Mouse (Mus musculus) layer of hippocampus, postnatal 10 days (tissue): Measurements from ENCODE around the gene Cdh22. TPM values are rescaled to one million over a fixed set of nuclear protein-coding genes. Genes with fewer than 3 reads are reported as not detected.

ENCODE experiments used
- DNase-seq, 2 experiments: peaks; one replicate each; pipeline ENCODE4 v3.0.0; 2021; ENCODE audit warnings: low spot score in 2 of 2
- long read RNA-seq: library from polyadenylated mRNA; stranded (forward); transcript quantifications from one replicate; pipeline ENCODE4 v2.0.0, GENCODE M21; 2023
- total RNA-seq, 2 experiments: library from RNA; stranded (reverse); gene quantifications; 2 replicates each; pipeline ENCODE4 v1.2.3; 2021

Cdh22 gene
- 10 to 100 TPM; 13.5 to 15.8 TPM for total RNA-seq
- long read RNA-seq, transcript Cdh22-201 (12 exons, 3,702 nt), result major isoform, 7 of 13 reads
- long read RNA-seq, partial matches to known transcripts, result 2 of 13 reads
- long read RNA-seq, other reads (novel, unspliced or antisense), result 4 of 13 reads

- peak; percentile 79 to 80 for DNase-seq
Observed at GRCm38 (mm10) chr2:165234613-165235291, at the start of gene Cdh22. Gene Cdh22 (minus strand): TSS chr2:165234853.

- DNase-seq, result no peak
Observed at GRCm38 (mm10) chr2:165284377-165284776, 49.7 kb upstream of the Cdh22 start.

- DNase-seq, result no peak
Observed at GRCm38 (mm10) chr2:165283644-165284043, 49.0 kb upstream of the Cdh22 start.

GRCm38 (mm10) chr2:165281779-165282311 is 47.2 kb upstream of the Cdh22 start:
- no peak for DNase-seq

GRCm38 (mm10) chr2:165279351-165279750 is 44.7 kb upstream of the Cdh22 start:
- DNase-seq, result no peak

- no peak for DNase-seq
Observed at GRCm38 (mm10) chr2:165277188-165277740, 42.6 kb upstream of the Cdh22 start.

GRCm38 (mm10) chr2:165275824-165276223 is 41.2 kb upstream of the Cdh22 start:
- DNase-seq, result peak; percentile 87 to 90

- no peak for DNase-seq
Observed at GRCm38 (mm10) chr2:165275124-165275640, 40.5 kb upstream of the Cdh22 start.

GRCm38 (mm10) chr2:165273589-165273988 is 38.9 kb upstream of the Cdh22 start:
- no peak for DNase-seq

- DNase-seq, result no peak
Observed at GRCm38 (mm10) chr2:165271326-165271725, 36.7 kb upstream of the Cdh22 start.

- no peak for DNase-seq
Observed at GRCm38 (mm10) chr2:165270858-165271257, 36.2 kb upstream of the Cdh22 start.

GRCm38 (mm10) chr2:165266739-165267138 is 32.1 kb upstream of the Cdh22 start:
- no peak for DNase-seq

- no peak for DNase-seq
Observed at GRCm38 (mm10) chr2:165263861-165264260, 29.2 kb upstream of the Cdh22 start.

GRCm38 (mm10) chr2:165262274-165262990 is 27.8 kb upstream of the Cdh22 start:
- no peak for DNase-seq

- DNase-seq, result no peak
Observed at GRCm38 (mm10) chr2:165259859-165260258, 25.2 kb upstream of the Cdh22 start.

- DNase-seq, result no peak
Observed at GRCm38 (mm10) chr2:165258321-165258720, 23.7 kb upstream of the Cdh22 start.

- DNase-seq, result no peak
Observed at GRCm38 (mm10) chr2:165257151-165257834, 22.6 kb upstream of the Cdh22 start.

GRCm38 (mm10) chr2:165256213-165256612 is 21.6 kb upstream of the Cdh22 start:
- no peak for DNase-seq

GRCm38 (mm10) chr2:165253867-165254266 is 19.2 kb upstream of the Cdh22 start:
- DNase-seq, result no peak

GRCm38 (mm10) chr2:165253269-165253668 is 18.6 kb upstream of the Cdh22 start:
- no peak for DNase-seq

GRCm38 (mm10) chr2:165252801-165253200 is 18.1 kb upstream of the Cdh22 start:
- no peak for DNase-seq
